Mouse (Mus musculus): ENCODE measurements around the gene Vti1a.
A peak's percentile ranks its signal among the peaks of the same experiment; 100 is the strongest.

Gene Vti1a

DNA sequence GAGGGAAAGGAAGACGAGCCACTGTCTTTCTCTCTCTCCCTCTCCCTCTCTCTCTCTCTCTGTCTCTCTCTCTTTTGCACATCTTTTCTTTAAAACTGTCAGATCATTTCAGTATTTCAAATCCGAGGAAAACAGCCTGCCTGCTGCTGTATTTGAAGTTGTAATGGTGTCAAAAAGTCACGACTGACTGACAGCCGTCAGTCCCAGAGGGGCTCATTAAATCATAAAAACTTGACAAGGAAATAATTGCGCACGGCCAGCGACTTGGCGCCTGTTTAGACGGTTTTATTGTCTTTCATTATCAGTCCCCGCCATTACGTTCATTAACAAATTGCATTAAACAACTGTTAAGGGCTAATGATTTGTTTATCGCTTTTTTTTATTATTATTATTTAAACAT, 310.9 kb downstream of the Vti1a start:
- DNase-seq (ENCODE audit: low spot score): no peak

GRCm38 (mm10) chr19:55635488-55635887, 319.4 kb downstream of the Vti1a start:
- DNase-seq (ENCODE audit: low spot score): no peak

GRCm38 (mm10) chr19:55640251-55640650, 324.2 kb downstream of the Vti1a start:
- no peak for DNase-seq (ENCODE audit: low spot score)

GRCm38 (mm10) chr19:55641891-55642290, 325.8 kb downstream of the Vti1a start:
- DNase-seq (ENCODE audit: low spot score): no peak

DNA sequence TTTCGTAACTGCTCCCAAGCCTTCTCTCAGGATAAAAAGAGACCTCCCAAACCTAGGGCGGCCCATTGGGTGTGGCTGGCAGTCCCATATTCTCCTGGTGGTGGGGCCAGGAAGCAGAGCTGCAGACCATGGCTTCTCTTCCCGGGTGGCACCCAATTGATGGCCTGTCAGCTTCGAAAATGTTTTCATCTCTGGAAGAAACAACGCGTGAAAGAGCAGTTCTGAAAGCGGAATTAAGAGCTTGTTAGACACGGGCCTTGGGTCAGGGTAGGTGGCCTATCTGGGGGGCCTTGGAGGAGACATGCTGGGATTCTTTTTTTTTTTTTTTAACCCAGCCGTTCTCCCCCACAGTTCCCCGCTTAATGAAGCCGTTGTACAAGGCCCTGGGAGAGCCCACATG, 326.3 kb downstream of the Vti1a start:
- DNase-seq (ENCODE audit: low spot score): no peak

- peak; percentile 53 for DNase-seq (ENCODE audit: low spot score)
Observed at GRCm38 (mm10) chr19:55643288-55643901, 327.3 kb downstream of the Vti1a start.

DNA sequence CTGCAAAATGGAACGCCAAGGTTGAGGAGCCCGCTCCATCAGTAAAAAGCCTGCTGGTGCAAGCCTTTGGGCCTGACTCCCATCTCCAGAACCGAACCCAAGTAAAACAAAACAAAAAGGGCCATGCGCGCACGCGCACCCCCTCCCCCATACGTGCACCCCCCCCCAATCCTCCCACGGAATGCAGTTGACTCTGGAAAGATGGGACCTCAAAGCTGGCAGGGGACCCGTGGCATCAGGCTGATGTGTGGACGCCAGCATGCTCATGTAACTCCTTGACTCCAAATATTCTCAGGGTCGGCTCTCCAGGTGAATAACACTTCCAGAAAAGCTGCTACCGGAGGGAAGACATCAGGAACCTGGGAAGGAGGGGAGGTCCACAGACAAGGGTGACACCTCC, 327.8 kb downstream of the Vti1a start:
- DNase-seq (ENCODE audit: low spot score): no peak

- DNase-seq (ENCODE audit: low spot score): no peak
Observed at GRCm38 (mm10) chr19:55649363-55649762, 333.3 kb downstream of the Vti1a start.

DNA sequence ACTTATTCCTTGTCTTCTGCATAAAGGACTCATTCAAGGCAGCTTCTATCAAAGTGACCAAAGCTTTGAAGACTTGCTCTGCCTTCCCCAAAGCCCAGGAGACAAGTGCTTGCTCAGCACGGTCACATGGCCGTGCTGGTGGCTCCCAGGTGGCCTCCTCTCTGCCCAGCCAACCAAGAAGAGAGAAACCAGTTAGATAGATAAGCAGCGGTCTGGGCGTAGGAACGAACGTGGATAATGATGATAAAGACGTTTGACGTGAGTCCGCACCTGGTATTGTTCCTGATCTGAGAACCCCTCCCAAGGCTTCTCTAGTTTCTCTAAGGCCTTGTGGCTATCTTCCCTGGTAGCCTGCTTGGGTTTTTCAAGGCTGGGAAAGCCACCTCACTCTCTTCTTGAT, 334.9 kb downstream of the Vti1a start:
- DNase-seq (ENCODE audit: low spot score): no peak

DNA sequence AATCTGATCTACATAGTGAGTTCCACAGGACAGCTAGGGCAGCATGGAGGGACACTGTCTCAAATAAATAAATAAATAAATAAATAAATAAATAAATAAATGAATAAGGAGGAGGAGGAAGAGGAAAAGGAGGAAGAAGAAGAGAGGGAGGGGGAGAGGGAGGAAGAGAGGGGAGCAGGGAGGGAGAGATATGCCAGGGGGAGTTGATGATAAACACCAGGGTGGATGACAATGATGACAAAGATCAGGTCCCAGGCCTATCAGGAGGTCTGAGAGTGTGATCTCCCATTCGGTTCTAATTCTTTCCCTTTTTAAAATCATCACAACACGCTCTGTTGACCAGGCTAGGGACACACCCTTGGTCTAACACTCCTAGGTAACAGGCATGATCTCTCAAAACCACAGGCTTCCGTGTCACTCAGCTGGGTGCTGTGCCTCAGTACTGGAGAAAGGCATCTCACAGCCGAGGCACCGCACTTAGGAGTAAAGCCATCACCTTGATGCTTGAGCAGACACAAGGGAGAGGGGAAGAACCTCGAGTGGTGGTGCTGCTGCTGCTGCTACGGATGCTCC, 336.7 kb downstream of the Vti1a start:
- no peak for DNase-seq (ENCODE audit: low spot score)

GRCm38 (mm10) chr19:55660165-55660564, 344.1 kb downstream of the Vti1a start:
- no peak for DNase-seq (ENCODE audit: low spot score)

DNA sequence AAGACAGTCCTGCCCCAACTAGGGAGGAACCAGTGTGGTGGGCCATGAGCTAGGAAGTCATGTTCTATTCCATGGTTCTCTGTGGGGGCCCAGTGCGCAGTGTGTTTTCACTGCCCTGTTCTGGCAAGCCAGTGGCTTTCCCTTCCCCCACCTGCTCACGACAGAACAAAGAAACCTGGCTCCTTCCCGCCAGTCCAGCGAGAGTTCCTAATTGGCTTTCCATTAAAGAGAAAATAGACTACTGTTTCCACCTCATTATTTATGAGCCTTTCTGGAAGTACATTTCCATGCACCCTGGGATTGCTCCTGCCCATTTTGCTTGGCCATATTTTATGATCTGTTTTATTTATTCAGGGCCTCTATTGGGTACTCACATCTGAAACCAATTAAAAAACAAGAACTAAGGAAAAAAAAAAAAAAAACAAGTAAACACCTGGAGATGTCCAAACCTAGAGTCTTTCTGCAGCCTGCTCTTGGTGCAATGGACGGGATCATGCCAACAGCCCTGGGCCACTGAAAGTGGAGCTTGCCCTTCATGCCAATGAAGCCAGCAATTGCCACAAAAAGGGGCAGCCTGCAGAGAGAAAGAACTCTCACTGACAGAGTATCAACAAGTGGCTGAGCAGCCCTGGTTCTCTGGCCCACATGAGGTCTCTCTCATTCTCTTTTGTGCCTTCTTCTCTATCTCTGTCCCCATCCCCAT, 346.6 kb downstream of the Vti1a start:
- no peak for DNase-seq (ENCODE audit: low spot score)

DNA sequence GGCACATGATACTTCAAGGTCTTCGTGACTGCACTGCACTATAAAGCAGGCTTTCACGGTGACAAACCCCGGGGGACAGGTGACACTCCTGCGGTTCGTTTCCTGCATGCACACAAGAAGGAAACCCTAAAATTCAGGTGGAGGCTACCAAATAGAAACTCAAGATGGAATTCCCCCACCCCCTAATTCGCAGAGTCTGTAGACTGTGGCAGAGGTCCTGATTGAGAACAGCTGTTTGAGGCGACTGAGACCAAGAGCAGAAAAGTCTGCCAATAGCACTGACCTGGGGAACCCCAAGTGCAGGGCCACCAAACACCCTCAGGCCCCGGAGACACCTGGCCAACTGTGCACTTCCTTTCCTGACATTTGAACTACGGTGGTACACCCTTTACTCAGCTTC, 351.7 kb downstream of the Vti1a start:
- no peak for DNase-seq (ENCODE audit: low spot score)

GRCm38 (mm10) chr19:55668896-55669295, 352.8 kb downstream of the Vti1a start:
- DNase-seq (ENCODE audit: low spot score): no peak
